Mouse (Mus musculus) embryonic facial prominence, embryonic 15.5 days (tissue): ENCODE results near the gene Ppef2. TPM values are rescaled to one million over a fixed set of nuclear protein-coding genes. Genes with fewer than 3 reads are reported as not detected.

Experiments
- ATAC-seq: fragments of 200-750 bp; cut with Nextera tagmentation; 2 replicates; pipeline ENCODE4 v1.8.0; 2017; ENCODE audit warnings: low read depth, moderate TSS enrichment; ENCODE audit not compliant: insufficient number of reproducible peaks, low FRiP score, low TSS enrichment
- H3K27ac ChIP-seq: fragments of 300-500 bp; sonication (generic); replicated peaks from 2 replicates; pipeline ENCODE4 v1.5.1; 2015; ENCODE audit warnings: mild to moderate bottlenecking, inconsistent platforms
- H3K27me3 ChIP-seq: fragments of 300-500 bp; sonication (generic); 2 replicates; pipeline ENCODE4 v1.6.1; 2015; ENCODE audit warnings: inconsistent platforms
- H3K36me3 ChIP-seq: fragments of 300-500 bp; sonication (generic); 2 replicates; pipeline ENCODE4 v1.6.1; 2015; ENCODE audit warnings: mild to moderate bottlenecking, inconsistent platforms
- H3K4me1 ChIP-seq: fragments of 300-500 bp; sonication (generic); 2 replicates; pipeline ENCODE4 v1.6.1; 2015; ENCODE audit warnings: inconsistent platforms
- H3K4me2 ChIP-seq: fragments of 300-500 bp; sonication (generic); replicated peaks from 2 replicates; pipeline ENCODE4 v1.6.1; 2015; ENCODE audit warnings: mild to moderate bottlenecking, inconsistent platforms
- H3K4me3 ChIP-seq: fragments of 300-500 bp; sonication (generic); replicated peaks from 2 replicates; pipeline ENCODE4 v1.5.1; 2015; ENCODE audit warnings: mild to moderate bottlenecking, inconsistent platforms
- H3K9ac ChIP-seq: fragments of 300-500 bp; sonication (generic); 2 replicates; pipeline ENCODE4 v1.6.1; 2015; ENCODE audit warnings: inconsistent platforms
- H3K9me3 ChIP-seq: fragments of 300-500 bp; sonication (generic); replicated peaks from 2 replicates; pipeline ENCODE4 v1.6.1; 2016; ENCODE audit warnings: inconsistent platforms
- WGBS: fragments of 180-500 bp; shearing (Covaris S2); methylation state at CpG from one replicate; pipeline ENCODE4 v1.1.7; 2015; 5-methylcytosine and 5-hydroxymethylcytosine counted together
- polyA plus RNA-seq: library from polyadenylated mRNA; unstranded; fragments of >200 nt; fragmentation: Nextera tagmentation; extraction: Ambion mirVana; gene quantifications from 2 replicates; pipeline ENCODE4 v1.2.1, GENCODE M21; 2015

The Ppef2 gene
- polyA plus RNA-seq, 1 experiment from 2014 or later: 0.07 TPM

GRCm38 (mm10) chr5:92234939-92235557 is 21.0 kb downstream of the Ppef2 start:
- Histone ChIP-seq H3K36me3 (no peaks in the 10 kb centered on the region), H3K9me3 (no peaks in the 10 kb centered on the region)
- no peak for ATAC-seq

DNA sequence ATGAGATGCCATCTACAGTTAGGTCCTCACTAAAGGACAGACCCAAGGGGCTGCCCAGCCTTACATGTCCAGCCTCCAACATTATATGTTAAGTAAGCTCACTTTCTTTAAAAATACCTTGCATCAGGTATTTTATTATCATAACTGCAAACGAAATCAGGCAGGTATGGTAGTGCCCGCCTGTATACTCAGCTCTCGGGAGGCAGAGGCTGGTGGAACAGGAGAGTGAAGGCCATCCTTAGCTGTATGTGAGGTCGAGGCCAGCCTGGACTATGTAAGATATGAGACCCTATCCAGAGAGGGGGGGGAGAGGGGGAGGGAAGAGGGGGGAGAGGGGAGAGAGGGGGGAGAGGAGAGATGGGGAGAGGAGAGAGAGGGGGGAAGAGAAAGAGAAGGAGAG is 22.7 kb downstream of the Ppef2 start:
- H3K4me2 ChIP-seq: no peak overlapping the region
- no peak overlapping the region for H3K4me3 ChIP-seq
- H3K27me3 ChIP-seq: peaks cover 2% of the 10 kb centered on the region; the same call in 1 of the 2 replicates
- no peak overlapping the region for H3K9ac ChIP-seq
- H3K9me3 ChIP-seq: no peaks in the 10 kb centered on the region
- H3K27ac ChIP-seq: no peak overlapping the region
- no peaks in the 10 kb centered on the region for H3K36me3 ChIP-seq
- ATAC-seq: no peak
- 87% methylated on average over 4 of the region's 4 CpGs for WGBS
- no peaks in the 10 kb centered on the region for H3K4me1 ChIP-seq

More at GRCm38 (mm10) chr5:92234939-92235557, 21.0 kb downstream of the Ppef2 start:
- Histone ChIP-seq H3K9ac (no peak overlapping the region), H3K27ac (no peak overlapping the region), H3K4me2 (no peak overlapping the region), H3K4me3 (no peak overlapping the region), H3K27me3 (peaks cover 2% of the 10 kb centered on the region; the same call in 1 of the 2 replicates), H3K4me1 (peaks cover 4% of the 10 kb centered on the region; the same call in 1 of the 2 replicates)
- WGBS: 62% methylated on average over 5 of the region's 5 CpGs

GRCm38 (mm10) chr5:92231836-92232235 is 24.2 kb downstream of the Ppef2 start:
- WGBS: 68% methylated on average over 10 of the region's 10 CpGs

GRCm38 (mm10) chr5:92230306-92230705 is 25.8 kb downstream of the Ppef2 start:
- 81% methylated on average over 11 of the region's 11 CpGs for WGBS
- Histone ChIP-seq H3K27me3 (no peaks in the 10 kb centered on the region), H3K4me2 (no peak overlapping the region), H3K4me1 (no peaks in the 10 kb centered on the region), H3K4me3 (no peak overlapping the region), H3K9ac (no peak overlapping the region), H3K36me3 (no peaks in the 10 kb centered on the region), H3K9me3 (no peaks in the 10 kb centered on the region), H3K27ac (no peak overlapping the region)
- no peak for ATAC-seq

More at GRCm38 (mm10) chr5:92231836-92232235, 24.2 kb downstream of the Ppef2 start:
- H3K4me1 ChIP-seq: no peaks in the 10 kb centered on the region
- peaks cover 2% of the 10 kb centered on the region; the same call in 1 of the 2 replicates for H3K27me3 ChIP-seq
- ATAC-seq: no peak
- no peak overlapping the region for H3K9ac ChIP-seq
- H3K9me3 ChIP-seq: no peaks in the 10 kb centered on the region
- H3K4me3 ChIP-seq: no peak overlapping the region
- H3K27ac ChIP-seq: no peak overlapping the region
- no peak overlapping the region for H3K4me2 ChIP-seq
- H3K36me3 ChIP-seq: no peaks in the 10 kb centered on the region

GRCm38 (mm10) chr5:92229514-92229913 is 26.6 kb downstream of the Ppef2 start:
- Histone ChIP-seq H3K9ac (no peak overlapping the region), H3K4me3 (no peak overlapping the region), H3K9me3 (no peaks in the 10 kb centered on the region), H3K4me2 (no peak overlapping the region), H3K27me3 (no peaks in the 10 kb centered on the region), H3K27ac (no peak overlapping the region), H3K4me1 (no peaks in the 10 kb centered on the region), H3K36me3 (no peaks in the 10 kb centered on the region)
- no peak for ATAC-seq
- 78% methylated on average over 3 of the region's 3 CpGs for WGBS

GRCm38 (mm10) chr5:92228776-92229175 is 27.3 kb downstream of the Ppef2 start:
- no peak overlapping the region for H3K27ac ChIP-seq
- no peak overlapping the region for H3K9ac ChIP-seq
- H3K4me1 ChIP-seq: no peaks in the 10 kb centered on the region
- 22% methylated on average over 10 of the region's 10 CpGs for WGBS
- ATAC-seq: no peak
- H3K36me3 ChIP-seq: no peaks in the 10 kb centered on the region
- H3K4me3 ChIP-seq: no peak overlapping the region
- H3K27me3 ChIP-seq: no peaks in the 10 kb centered on the region
- H3K4me2 ChIP-seq: no peak overlapping the region
- no peaks in the 10 kb centered on the region for H3K9me3 ChIP-seq

DNA sequence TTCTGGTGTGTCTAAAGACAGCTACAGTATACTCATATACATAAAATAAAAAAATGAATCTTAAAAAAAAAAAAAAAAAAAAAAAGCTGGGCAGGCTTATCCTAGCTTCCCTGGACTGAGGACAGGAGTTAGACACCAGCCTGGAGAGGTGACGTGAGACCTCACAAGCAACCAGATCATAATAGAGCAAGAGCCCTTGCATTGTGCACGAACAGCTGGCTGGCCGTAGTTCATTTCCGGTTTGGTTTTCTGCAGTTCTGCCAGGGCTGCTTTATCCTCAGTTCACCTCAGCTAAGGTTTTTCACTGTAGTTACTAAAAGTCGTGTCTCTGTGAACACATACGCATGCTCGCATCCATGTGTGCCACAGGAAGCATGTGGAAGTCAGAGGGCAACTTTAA is 28.3 kb downstream of the Ppef2 start:
- no peak overlapping the region for H3K9ac ChIP-seq
- H3K27me3 ChIP-seq: no peaks in the 10 kb centered on the region
- H3K36me3 ChIP-seq: no peaks in the 10 kb centered on the region
- WGBS: 83% methylated on average over 7 of the region's 7 CpGs
- H3K4me1 ChIP-seq: no peaks in the 10 kb centered on the region
- ATAC-seq: no peak
- no peak overlapping the region for H3K27ac ChIP-seq
- H3K4me2 ChIP-seq: no peak overlapping the region
- H3K9me3 ChIP-seq: no peaks in the 10 kb centered on the region
- no peak overlapping the region for H3K4me3 ChIP-seq

- WGBS: 88% methylated on average over 8 of the region's 8 CpGs
- H3K9ac ChIP-seq: no peak overlapping the region
- H3K4me2 ChIP-seq: no peak overlapping the region
- H3K9me3 ChIP-seq: no peaks in the 10 kb centered on the region
- no peak overlapping the region for H3K27ac ChIP-seq
- no peaks in the 10 kb centered on the region for H3K36me3 ChIP-seq
- ATAC-seq: no peak
- H3K4me3 ChIP-seq: no peak overlapping the region
- H3K4me1 ChIP-seq: no peaks in the 10 kb centered on the region
- no peaks in the 10 kb centered on the region for H3K27me3 ChIP-seq
Observed at GRCm38 (mm10) chr5:92220287-92220902, 35.7 kb downstream of the Ppef2 start.

GRCm38 (mm10) chr5:92219826-92220225 is 36.3 kb downstream of the Ppef2 start:
- Histone ChIP-seq H3K4me2 (no peak overlapping the region), H3K27me3 (no peaks in the 10 kb centered on the region), H3K4me3 (no peak overlapping the region), H3K9ac (no peak overlapping the region), H3K27ac (no peak overlapping the region), H3K36me3 (no peaks in the 10 kb centered on the region), H3K4me1 (no peaks in the 10 kb centered on the region), H3K9me3 (no peaks in the 10 kb centered on the region)
- 65% methylated on average over 6 of the region's 6 CpGs for WGBS
- ATAC-seq: no peak

DNA sequence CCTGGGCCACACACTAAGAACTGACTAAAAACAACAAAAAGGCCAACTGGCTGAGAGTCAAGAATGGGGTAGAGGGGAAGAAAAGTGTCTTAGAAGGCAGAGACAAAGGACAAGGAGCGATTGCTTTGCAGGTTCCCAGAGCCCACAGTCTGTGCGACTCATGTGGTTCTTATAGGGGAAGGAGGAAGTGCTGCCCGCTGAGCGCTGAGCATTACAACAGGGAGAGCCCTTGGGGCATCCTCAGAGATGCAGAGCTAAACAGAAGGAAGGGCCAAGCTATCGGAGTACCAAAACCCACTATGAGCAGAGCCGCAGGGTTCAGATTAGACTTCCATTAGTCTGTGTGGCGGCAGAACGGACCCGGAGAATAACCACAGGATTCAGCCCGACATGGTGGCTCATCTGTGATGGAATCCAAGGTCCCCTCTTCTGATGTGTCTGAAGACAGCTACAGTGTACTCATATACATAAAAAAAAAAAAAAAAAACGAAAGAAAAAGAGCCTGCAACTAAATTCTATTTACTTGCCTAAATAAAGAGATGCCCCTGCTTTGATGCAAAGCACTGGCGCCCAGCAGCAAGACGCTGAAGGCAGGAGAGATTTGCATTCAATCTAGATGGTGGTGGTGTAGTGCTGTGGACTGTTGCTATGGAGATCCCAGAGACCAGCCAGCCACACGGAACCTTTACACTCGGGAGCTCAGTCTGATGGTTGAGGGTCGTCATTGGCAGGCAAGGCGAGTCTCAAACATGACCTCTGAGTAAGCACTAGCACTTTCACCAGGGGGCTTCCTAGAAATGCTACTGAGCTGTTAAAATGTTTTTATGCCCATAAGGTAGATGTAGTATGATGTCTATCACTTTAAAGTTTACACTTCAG is 36.9 kb downstream of the Ppef2 start:
- ATAC-seq: no peak
- no peak overlapping the region for H3K4me3 ChIP-seq
- H3K36me3 ChIP-seq: no peaks in the 10 kb centered on the region
- no peaks in the 10 kb centered on the region for H3K4me1 ChIP-seq
- no peak overlapping the region for H3K9ac ChIP-seq
- no peaks in the 10 kb centered on the region for H3K27me3 ChIP-seq
- no peaks in the 10 kb centered on the region for H3K9me3 ChIP-seq
- H3K27ac ChIP-seq: no peak overlapping the region
- 39% methylated on average over 17 of the region's 17 CpGs for WGBS
- no peak overlapping the region for H3K4me2 ChIP-seq

DNA sequence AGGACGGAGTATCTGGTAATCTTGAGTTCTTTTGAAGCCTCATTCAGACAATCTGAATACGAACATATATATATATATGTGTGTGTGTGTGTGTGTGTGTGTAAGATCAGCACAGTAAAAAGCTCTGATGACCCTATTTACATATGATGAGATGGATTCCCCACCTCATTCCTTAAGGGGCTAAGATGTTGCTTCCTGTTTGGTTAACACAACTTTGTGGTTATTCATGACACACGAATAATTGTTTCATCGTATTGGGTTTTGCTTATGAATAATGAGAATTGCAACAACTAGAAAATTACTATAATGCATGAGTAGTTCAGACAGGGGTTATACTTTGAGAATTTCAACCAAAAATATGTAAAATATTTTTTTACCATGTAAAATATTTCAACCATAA is 40.8 kb downstream of the Ppef2 start, which contains the start of gene U90926:
Gene U90926 (minus strand): TSS at position 101 of the 400 bp plus-strand sequence.
- Histone ChIP-seq H3K4me1 (no peaks in the 10 kb centered on the region), H3K36me3 (no peaks in the 10 kb centered on the region), H3K4me2 (no peak within 1 kb of the TSS), H3K4me3 (no peak within 1 kb of the TSS), H3K9me3 (no peaks in the 10 kb centered on the region), H3K27ac (no peak within 1 kb of the TSS), H3K9ac (no peak within 1 kb of the TSS), H3K27me3 (no peaks in the 10 kb centered on the region)
- no peak for ATAC-seq
- WGBS: 71% methylated on average over 4 of the region's 4 CpGs
